Mouse (Mus musculus) intestine, embryonic 15.5 days (tissue): ENCODE results near the gene Ptprc. TPM values are rescaled to one million over a fixed set of nuclear protein-coding genes. Genes with fewer than 3 reads are reported as not detected.

ENCODE experiments used
- ATAC-seq: fragments of 200-750 bp; cut with Nextera tagmentation; 2 replicates; pipeline ENCODE4 v1.8.0; 2017; ENCODE audit warnings: moderate TSS enrichment, moderate library complexity
- H3K27ac ChIP-seq: fragments of 300-500 bp; sonication (generic); 2 replicates; pipeline ENCODE4 v1.5.1; 2015; ENCODE audit warnings: mild to moderate bottlenecking, inconsistent platforms
- H3K27me3 ChIP-seq: fragments of 300-500 bp; sonication (generic); replicated peaks from 2 replicates; pipeline ENCODE4 v1.6.1; 2015; ENCODE audit warnings: inconsistent platforms
- H3K36me3 ChIP-seq: fragments of 300-500 bp; sonication (generic); 2 replicates; pipeline ENCODE4 v1.6.1; 2015; ENCODE audit warnings: inconsistent platforms
- H3K4me1 ChIP-seq: fragments of 300-500 bp; sonication (generic); replicated peaks from 2 replicates; pipeline ENCODE4 v1.6.1; 2015; ENCODE audit warnings: inconsistent platforms
- H3K4me2 ChIP-seq: fragments of 300-500 bp; sonication (generic); replicated peaks from 2 replicates; pipeline ENCODE4 v1.6.1; 2015; ENCODE audit warnings: mild to moderate bottlenecking, inconsistent platforms
- H3K4me3 ChIP-seq: fragments of 300-500 bp; sonication (generic); replicated peaks from 2 replicates; pipeline ENCODE4 v1.5.1; 2015; ENCODE audit warnings: inconsistent platforms
- H3K9ac ChIP-seq: fragments of 300-500 bp; sonication (generic); 2 replicates; pipeline ENCODE4 v1.6.1; 2015; ENCODE audit warnings: inconsistent platforms
- H3K9me3 ChIP-seq: fragments of 300-500 bp; sonication (generic); 2 replicates; pipeline ENCODE4 v1.6.1; 2016; ENCODE audit warnings: inconsistent platforms
- WGBS: fragments of 180-500 bp; shearing (Covaris S2); methylation state at CpG from one replicate; pipeline ENCODE4 v1.1.7; 2015; 5-methylcytosine and 5-hydroxymethylcytosine counted together
- polyA plus RNA-seq: library from polyadenylated mRNA; unstranded; fragments of >200 nt; fragmentation: Nextera tagmentation; extraction: Ambion mirVana; gene quantifications from 2 replicates; pipeline ENCODE4 v1.2.1, GENCODE M21; 2015

Ptprc gene
- polyA plus RNA-seq, 1 experiment from 2014 or later: 6.3 TPM

DNA sequence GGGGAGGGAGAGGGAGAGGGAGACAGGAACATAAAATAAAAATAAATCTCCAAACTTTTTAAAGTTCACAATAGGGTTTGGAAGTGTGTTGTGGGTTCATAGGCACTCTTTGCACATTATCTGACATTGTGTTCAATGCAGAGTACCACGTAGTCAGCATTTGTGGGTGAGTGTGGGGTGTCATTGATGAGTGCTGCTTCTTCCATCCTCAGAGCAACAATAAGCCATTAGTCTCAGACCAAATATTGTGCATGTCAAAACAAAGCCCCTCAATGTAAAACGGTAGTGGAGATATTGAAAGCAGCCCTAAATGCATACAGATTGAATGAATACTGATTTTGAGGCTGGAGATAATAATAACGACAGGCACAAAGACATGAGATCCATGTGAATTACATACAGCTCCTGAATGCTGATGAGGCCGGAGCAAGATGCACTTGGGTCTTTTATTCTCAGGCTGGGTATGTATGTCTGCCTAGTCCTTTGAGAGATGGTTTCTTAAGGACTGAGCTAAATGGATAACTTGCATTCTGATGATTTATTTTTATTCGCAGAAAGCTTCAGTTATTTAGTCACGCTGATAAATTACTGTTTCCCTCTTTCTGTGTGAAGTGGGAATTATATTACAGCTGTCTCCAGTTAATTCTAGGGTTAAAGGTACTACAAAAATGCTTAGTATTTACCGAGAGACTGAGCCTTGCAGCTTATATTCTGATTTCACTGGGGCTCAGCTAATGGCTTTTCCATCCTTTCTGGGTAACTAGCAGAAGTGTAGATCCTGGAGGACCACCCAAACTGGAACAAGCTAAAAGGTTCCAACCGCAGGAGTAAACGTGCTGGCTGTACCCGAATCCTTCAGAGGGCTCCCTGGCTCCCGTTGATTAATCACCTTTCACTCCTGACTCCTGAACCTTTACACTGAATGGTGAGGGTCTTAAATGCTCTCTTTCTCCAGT, 153.3 kb downstream of the Ptprc start:
- Histone ChIP-seq H3K27ac (no peak overlapping the region), H3K36me3 (no peaks in the 10 kb centered on the region)

More for the DNA sequence above, 153.3 kb downstream of the Ptprc start:
- H3K4me3 ChIP-seq: no peak overlapping the region
- no peak for ATAC-seq
- no peak overlapping the region for H3K4me2 ChIP-seq
- H3K27me3 ChIP-seq: no peaks in the 10 kb centered on the region
- H3K9me3 ChIP-seq: no peaks in the 10 kb centered on the region
- WGBS: 56% methylated on average over 11 of the region's 11 CpGs
- H3K4me1 ChIP-seq: no peaks in the 10 kb centered on the region
- H3K9ac ChIP-seq: no peak overlapping the region

Other genes with a start within 250 kb of the Ptprc start
- gene Atp6v1g3, start 98.0 kb upstream of the Ptprc start, polyA plus RNA-seq: not detected in 2 replicates